Mouse (Mus musculus) gastrocnemius, adult 2 months (tissue): ENCODE measurements around the gene Muc3a. TPM values are rescaled to one million over a fixed set of nuclear protein-coding genes. Genes with fewer than 3 reads are reported as not detected.

Experiments
- DNase-seq: peaks from one replicate; pipeline ENCODE4 v3.0.0; 2022
- H3K27ac ChIP-seq: fragments of 200-600 bp; 2 replicates; pipeline ENCODE4 v1.8.1; 2022; ENCODE audit warnings: mild to moderate bottlenecking
- H3K4me3 ChIP-seq: fragments of 200-600 bp; 2 replicates; pipeline ENCODE4 v1.8.1; 2022; ENCODE audit warnings: mild to moderate bottlenecking, moderate library complexity
- CTCF ChIP-seq: fragments of 200-600 bp; IDR thresholded peaks from 2 replicates; pipeline ENCODE4 v1.8.1; 2022; ENCODE audit warnings: antibody characterized with exemption, mild to moderate bottlenecking, moderate library complexity
- intact Hi-C: fragments of 180-260 bp; cut with DNase I; formaldehyde crosslinking; loops from one replicate; pipeline ENCODE4 v1.15.1; 2025
- long read RNA-seq, 2 experiments: library from polyadenylated mRNA; stranded (forward); transcript quantifications; one replicate each; pipeline ENCODE4 v2.0.0; 2021
- total RNA-seq, 2 experiments: library from RNA; stranded (reverse); gene quantifications; 2 replicates each; pipeline ENCODE4 v1.2.3; 2021

The Muc3a gene
- total RNA-seq: under 1 TPM; 0.13 to 0.28 TPM
- long read RNA-seq, experiment 1: 0 reads
- long read RNA-seq, experiment 2: 0 reads

- DNase-seq: no peak
- TF ChIP-seq CTCF: no peak
- intact Hi-C loops: no loop called here
- no peak within 1 kb of the TSS for H3K4me3 ChIP-seq
- no peak within 1 kb of the TSS for H3K27ac ChIP-seq
Measured at GRCm38 (mm10) chr5:137212289-137212688, at the start of gene Muc3a. Muc3a (minus strand) TSS chr5:137212389.

GRCm38 (mm10) chr5:137211114-137211829, 917 bp downstream of the Muc3a start:
- DNase-seq: no peak
- intact Hi-C loops: no loop called here
- Histone ChIP-seq H3K4me3 (no peak overlapping the region), H3K27ac (no peak overlapping the region)
- TF ChIP-seq CTCF: no peak

- intact Hi-C loops: no loop called here
- TF ChIP-seq CTCF: no peak
- DNase-seq: no peak
- Histone ChIP-seq H3K27ac (no peak overlapping the region), H3K4me3 (no peak overlapping the region)
Measured at GRCm38 (mm10) chr5:137210689-137211088, 1.5 kb downstream of the Muc3a start.

GRCm38 (mm10) chr5:137205301-137205700, 6.9 kb downstream of the Muc3a start:
- intact Hi-C loops: no loop called here
- no peak for TF ChIP-seq CTCF

GRCm38 (mm10) chr5:137194488-137195120, 17.6 kb downstream of the Muc3a start:
- DNase-seq: no peak
- H3K4me3 ChIP-seq: no peak overlapping the region
- no peak for TF ChIP-seq CTCF
- no peak overlapping the region for H3K27ac ChIP-seq
- intact Hi-C loops: no loop called here

More at GRCm38 (mm10) chr5:137205301-137205700, 6.9 kb downstream of the Muc3a start:
- Histone ChIP-seq H3K27ac (no peak overlapping the region), H3K4me3 (no peak overlapping the region)
- DNase-seq: no peak

- intact Hi-C loops: no loop called here
- Histone ChIP-seq H3K27ac (no peak overlapping the region), H3K4me3 (no peak overlapping the region)
- no peak for DNase-seq
- TF ChIP-seq CTCF: no peak
Measured at GRCm38 (mm10) chr5:137193279-137193952, 18.8 kb downstream of the Muc3a start.

GRCm38 (mm10) chr5:137189326-137189725, 22.9 kb downstream of the Muc3a start:
- no peak for TF ChIP-seq CTCF
- H3K4me3 ChIP-seq: peak overlapping the region; percentile 70
- DNase-seq: no peak
- no peak overlapping the region for H3K27ac ChIP-seq
- intact Hi-C loops: no loop called here

GRCm38 (mm10) chr5:137185362-137185761, 26.8 kb downstream of the Muc3a start:
- no peak overlapping the region for H3K27ac ChIP-seq
- intact Hi-C loops: no loop called here
- TF ChIP-seq CTCF: no peak
- DNase-seq: no peak
- H3K4me3 ChIP-seq: no peak overlapping the region

GRCm38 (mm10) chr5:137179646-137180374, 32.4 kb downstream of the Muc3a start:
- TF ChIP-seq CTCF: no peak
- no peak for DNase-seq
- Histone ChIP-seq H3K27ac (no peak overlapping the region), H3K4me3 (no peak overlapping the region)
- intact Hi-C loops: no loop called here

GRCm38 (mm10) chr5:137173967-137174366, 38.2 kb downstream of the Muc3a start:
- H3K4me3 ChIP-seq: no peak overlapping the region
- intact Hi-C loops: no loop called here
- no peak for TF ChIP-seq CTCF
- H3K27ac ChIP-seq: no peak overlapping the region
- no peak for DNase-seq

GRCm38 (mm10) chr5:137172591-137172990, 39.6 kb downstream of the Muc3a start:
- Histone ChIP-seq H3K4me3 (no peak overlapping the region), H3K27ac (no peak overlapping the region)
- intact Hi-C loops: no loop called here
- TF ChIP-seq CTCF: no peak
- DNase-seq: no peak

- TF ChIP-seq CTCF: no peak
- no peak overlapping the region for H3K4me3 ChIP-seq
- no peak overlapping the region for H3K27ac ChIP-seq
- intact Hi-C loops: no loop called here
- no peak for DNase-seq
Measured at GRCm38 (mm10) chr5:137171478-137171877, 40.7 kb downstream of the Muc3a start.
